Mouse (Mus musculus) embryonic facial prominence, embryonic 14.5 days (tissue): ENCODE measurements around the gene Ifna6. TPM values are rescaled to one million over a fixed set of nuclear protein-coding genes. Genes with fewer than 3 reads are reported as not detected.

ENCODE experiments used
- ATAC-seq: fragments of 200-750 bp; cut with Nextera tagmentation; 2 replicates; pipeline ENCODE4 v1.8.0; 2017; ENCODE audit warnings: low read depth, moderate number of reproducible peaks, moderate TSS enrichment
- DNase-seq: peaks from one replicate; pipeline ENCODE4 v3.0.0-alpha.2; 2015; ENCODE audit warnings: low spot score
- H3K27ac ChIP-seq: fragments of 300-500 bp; sonication (generic); replicated peaks from 2 replicates; pipeline ENCODE4 v1.5.1; 2014; ENCODE audit warnings: low read depth, mild to moderate bottlenecking, low read length, moderate library complexity
- H3K27me3 ChIP-seq: fragments of 300-500 bp; sonication (generic); replicated peaks from 2 replicates; pipeline ENCODE4 v1.6.1; 2014; ENCODE audit warnings: low read length; ENCODE audit not compliant: control insufficient read depth, insufficient read depth
- H3K36me3 ChIP-seq: fragments of 300-500 bp; sonication (generic); 2 replicates; pipeline ENCODE4 v1.6.1; 2014; ENCODE audit warnings: low read length, mixed read lengths; ENCODE audit not compliant: control insufficient read depth, insufficient read depth
- H3K4me1 ChIP-seq: fragments of 300-500 bp; sonication (generic); 2 replicates; pipeline ENCODE4 v1.6.1; 2014; ENCODE audit warnings: antibody characterized with exemption, low read length; ENCODE audit not compliant: control insufficient read depth, insufficient read depth
- H3K4me2 ChIP-seq: fragments of 300-500 bp; sonication (generic); 2 replicates; pipeline ENCODE4 v1.6.1; 2014; ENCODE audit warnings: low read depth, mild to moderate bottlenecking, low read length, moderate library complexity, mixed read lengths
- H3K4me3 ChIP-seq: fragments of 300-500 bp; sonication (generic); 2 replicates; pipeline ENCODE4 v1.5.1; 2014; ENCODE audit warnings: low read depth, mild to moderate bottlenecking, low read length
- H3K9ac ChIP-seq: fragments of 300-500 bp; sonication (generic); 2 replicates; pipeline ENCODE4 v1.6.1; 2014; ENCODE audit warnings: low read depth, mild to moderate bottlenecking, low read length, moderate library complexity, mixed read lengths
- H3K9me3 ChIP-seq: fragments of 300-500 bp; sonication (generic); 2 replicates; pipeline ENCODE4 v1.6.1; 2016; ENCODE audit warnings: low read length; ENCODE audit not compliant: control insufficient read depth
- WGBS: fragments of 180-500 bp; shearing (Covaris S2); extraction: QIAGEN DNeasy Blood & Tissue Kit; methylation state at CpG from one replicate; pipeline ENCODE4 v1.1.7; 2014; 5-methylcytosine and 5-hydroxymethylcytosine counted together
- polyA plus RNA-seq: library from polyadenylated mRNA; unstranded; fragments of >200 nt; fragmentation: Nextera tagmentation; extraction: Ambion mirVana; gene quantifications from 2 replicates; pipeline ENCODE4 v1.2.1, GENCODE M21; 2014

Ifna6 gene
- polyA plus RNA-seq, 1 experiment from 2014 or later = not detected

DNA sequence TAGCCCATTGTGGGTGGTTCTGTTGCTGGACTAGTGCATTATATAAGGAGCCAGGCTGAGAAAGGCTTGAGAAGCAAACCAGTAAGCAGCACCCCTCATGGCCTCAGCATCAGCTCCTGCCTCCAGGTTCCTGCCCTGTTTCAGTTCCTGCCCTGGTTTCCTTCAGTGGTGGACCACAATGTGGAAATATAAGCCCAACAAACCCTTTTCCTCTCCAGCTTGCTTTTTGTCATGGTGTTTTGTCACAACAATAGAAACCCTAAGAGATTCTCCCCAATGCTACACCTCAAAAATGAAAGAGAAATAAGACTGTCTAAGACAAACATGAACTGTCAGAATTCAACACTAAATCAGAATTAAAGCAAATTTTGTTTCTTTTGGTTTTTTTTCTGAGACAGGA is 32.0 kb downstream of the Ifna6 start:
- Histone ChIP-seq H3K9me3 (no peaks in the 10 kb centered on the region), H3K4me1 (no peaks in the 10 kb centered on the region), H3K27me3 (0 out of 2 replicates have a peak, but pooled peaks cover 3% of the 10 kb centered on the region), H3K27ac (no peak overlapping the region), H3K9ac (no peak overlapping the region), H3K4me2 (no peak overlapping the region), H3K4me3 (no peak overlapping the region), H3K36me3 (no peaks in the 10 kb centered on the region)
- DNase-seq = no peak
- ATAC-seq = no peak

DNA sequence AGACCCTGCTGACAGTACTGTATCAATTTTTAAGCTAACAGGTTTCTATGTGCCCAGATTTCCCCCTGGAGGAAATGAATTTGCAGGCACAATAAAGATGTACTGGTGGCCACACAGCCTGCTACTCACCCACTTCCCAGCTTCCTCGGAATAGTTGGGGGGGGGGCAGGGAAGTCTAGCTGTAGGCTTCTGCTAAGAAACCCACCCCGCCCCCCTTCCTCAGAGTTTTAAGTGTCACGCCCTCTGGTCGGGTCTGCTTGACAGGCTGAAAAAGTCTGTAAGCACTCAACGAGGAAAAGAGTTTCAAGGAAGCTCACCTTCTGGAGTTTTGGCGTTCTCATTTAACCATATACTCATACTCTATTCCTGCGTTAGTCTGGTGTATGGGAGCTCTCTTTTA is 36.1 kb downstream of the Ifna6 start:
- WGBS = 1% methylated on average over 7 of the region's 7 CpGs
- Histone ChIP-seq H3K9ac (no peak overlapping the region), H3K4me2 (no peak overlapping the region), H3K36me3 (no peaks in the 10 kb centered on the region), H3K4me3 (no peak overlapping the region), H3K9me3 (no peaks in the 10 kb centered on the region), H3K27me3 (peaks cover 10% of the 10 kb centered on the region; the same call in 1 of the 2 replicates), H3K27ac (no peak overlapping the region), H3K4me1 (0 out of 2 replicates have a peak, but pooled peaks cover 2% of the 10 kb centered on the region)
- ATAC-seq (no peak), DNase-seq (no peak)

DNA sequence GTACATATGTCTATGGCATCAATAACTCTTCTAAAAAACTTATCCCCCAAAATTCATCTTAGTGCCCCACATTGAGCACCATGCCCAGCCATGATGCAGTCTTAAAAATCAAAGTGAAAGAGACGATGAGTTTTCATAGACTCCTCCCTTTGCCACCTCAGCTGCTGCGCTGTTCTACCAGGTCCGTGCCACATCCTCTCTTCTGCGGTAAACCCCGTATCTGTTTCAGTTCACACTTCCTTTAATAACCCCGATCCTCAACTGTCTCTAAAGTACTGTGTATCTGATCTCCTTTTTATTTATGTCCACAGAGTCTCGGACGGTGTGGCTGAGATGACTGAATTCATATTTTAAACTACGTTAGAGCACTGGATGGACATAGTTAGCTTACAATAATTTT is 37.4 kb downstream of the Ifna6 start:
- 61% methylated on average over 9 of the region's 9 CpGs for WGBS
- Histone ChIP-seq H3K4me1 (0 out of 2 replicates have a peak, but pooled peaks cover 2% of the 10 kb centered on the region), H3K27ac (no peak overlapping the region), H3K4me2 (no peak overlapping the region), H3K27me3 (peaks cover 10% of the 10 kb centered on the region; the same call in 1 of the 2 replicates), H3K9me3 (no peaks in the 10 kb centered on the region), H3K36me3 (no peaks in the 10 kb centered on the region), H3K9ac (no peak overlapping the region), H3K4me3 (no peak overlapping the region)
- DNase-seq = no peak
- ATAC-seq = no peak

DNA sequence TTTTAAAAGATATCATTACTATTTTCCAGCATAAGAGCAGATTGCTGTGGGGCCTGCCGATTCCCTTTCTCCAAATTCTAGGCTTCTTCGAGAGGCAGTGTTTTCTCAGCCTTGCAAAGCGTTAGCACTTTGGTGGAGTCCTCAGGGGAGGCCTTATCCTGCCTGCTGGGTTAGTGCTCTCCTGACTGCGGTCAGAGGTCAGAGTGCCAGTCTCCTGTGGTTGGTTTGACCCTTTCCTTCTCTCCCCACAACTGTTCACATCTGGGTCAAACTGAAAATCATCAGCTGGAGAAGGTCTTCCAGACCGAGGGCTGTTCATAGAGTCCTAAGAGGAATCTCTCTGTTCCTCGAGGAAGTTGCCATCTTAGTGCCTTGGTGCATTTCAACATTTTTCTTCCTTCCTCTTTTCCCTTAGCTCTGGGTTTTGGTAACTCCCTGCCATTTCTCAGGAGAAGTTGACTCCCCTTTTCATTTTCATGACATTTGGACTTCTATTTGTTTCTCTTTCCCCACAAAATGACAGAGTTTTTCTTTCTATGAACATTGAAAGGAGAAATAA is 37.9 kb downstream of the Ifna6 start:
- Histone ChIP-seq H3K9ac (no peak overlapping the region), H3K27ac (no peak overlapping the region), H3K4me1 (0 out of 2 replicates have a peak, but pooled peaks cover 2% of the 10 kb centered on the region), H3K4me2 (no peak overlapping the region), H3K4me3 (no peak overlapping the region), H3K36me3 (no peaks in the 10 kb centered on the region), H3K9me3 (no peaks in the 10 kb centered on the region), H3K27me3 (peaks cover 10% of the 10 kb centered on the region; the same call in 1 of the 2 replicates)
- WGBS = 38% methylated on average over 6 of the region's 6 CpGs
- ATAC-seq (no peak), DNase-seq (no peak)

DNA sequence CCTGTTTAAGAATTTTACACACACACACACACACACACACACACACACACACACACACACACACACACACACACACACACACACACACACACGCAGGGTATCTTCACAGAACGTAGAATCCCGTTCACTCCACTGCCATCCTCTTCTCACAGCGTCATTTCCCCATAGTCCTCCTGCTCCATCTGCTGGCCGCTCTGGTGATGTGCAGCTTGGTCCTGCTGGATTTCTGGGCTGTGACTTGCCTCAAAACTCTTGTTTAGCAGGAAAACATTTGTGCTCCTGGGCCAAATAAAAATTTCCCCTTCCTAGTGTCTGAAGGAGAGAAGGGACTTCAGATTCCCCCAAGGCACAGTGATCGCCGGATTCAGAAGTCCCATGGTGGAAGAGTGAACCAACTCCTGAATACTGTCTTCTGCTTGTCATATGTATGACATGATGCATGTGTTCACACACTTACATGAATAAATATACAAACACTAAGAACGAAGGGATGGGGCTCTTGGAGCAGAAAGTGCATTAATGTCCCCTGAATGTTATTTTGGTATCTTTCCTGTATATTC is 40.2 kb downstream of the Ifna6 start:
- WGBS = 2% methylated on average over 8 of the region's 8 CpGs
- 0 out of 2 replicates have a peak, but pooled peaks cover 2% of the 10 kb centered on the region for H3K4me1 ChIP-seq
- peak overlapping the region; percentile 51 for H3K4me3 ChIP-seq
- H3K9me3 ChIP-seq = no peaks in the 10 kb centered on the region
- H3K9ac ChIP-seq = no peak overlapping the region
- ATAC-seq (peak; percentile 72), DNase-seq (peak; percentile 71)
- no peaks in the 10 kb centered on the region for H3K36me3 ChIP-seq
- peaks cover 15% of the 10 kb centered on the region; the same call in 1 of the 2 replicates for H3K27me3 ChIP-seq
- H3K27ac ChIP-seq = no peak overlapping the region
- H3K4me2 ChIP-seq = peak overlapping the region; percentile 93

DNA sequence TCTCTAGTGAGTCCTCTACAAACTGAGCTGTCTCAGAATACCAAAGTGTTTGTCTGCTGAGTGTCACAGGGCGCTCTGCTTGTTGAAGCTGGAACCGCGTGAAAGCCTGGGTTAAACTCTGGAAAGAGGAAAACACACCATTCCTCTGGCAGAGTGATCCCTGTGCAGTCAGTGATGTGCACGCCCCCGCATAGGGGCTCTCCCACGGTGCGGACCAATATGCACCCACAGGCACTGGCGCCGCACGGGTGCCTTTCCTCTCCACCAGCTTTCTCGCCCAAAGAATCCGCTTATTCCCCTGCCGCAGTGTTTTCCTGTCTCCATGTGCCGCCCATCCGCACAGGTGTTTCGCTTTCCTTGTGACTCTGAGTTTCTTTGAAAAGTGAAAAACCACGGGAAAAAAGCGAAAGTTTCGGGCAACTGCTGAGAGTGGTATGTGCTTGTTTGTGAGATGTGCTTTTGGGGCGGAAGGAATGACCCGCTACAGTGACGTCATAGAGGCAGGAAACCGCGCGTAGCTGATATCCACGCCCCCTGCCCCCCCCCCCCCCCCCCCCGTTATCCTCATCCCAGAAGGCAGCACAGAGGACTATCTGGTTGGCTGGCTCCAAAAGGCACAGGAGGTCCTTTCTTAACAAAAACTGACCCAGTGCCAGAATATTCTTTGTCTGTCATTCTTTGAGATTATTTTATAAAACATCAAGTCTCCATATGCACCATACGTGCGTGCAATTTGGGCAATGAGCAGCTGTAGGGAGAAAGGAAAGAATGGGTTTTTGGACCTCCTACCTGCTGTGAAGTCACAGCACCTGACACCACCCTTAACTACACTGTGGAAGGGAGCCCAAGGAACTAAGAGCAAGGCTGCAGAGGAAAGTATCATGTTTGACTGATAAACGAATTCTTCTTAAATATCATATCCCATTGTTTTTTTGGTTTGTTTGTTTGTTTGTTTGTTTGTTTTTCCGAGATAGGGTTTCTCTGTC is 41.0 kb downstream of the Ifna6 start:
- Histone ChIP-seq H3K36me3 (no peaks in the 10 kb centered on the region), H3K27ac (no peak overlapping the region), H3K9me3 (no peaks in the 10 kb centered on the region), H3K4me1 (0 out of 2 replicates have a peak, but pooled peaks cover 2% of the 10 kb centered on the region), H3K4me3 (peak overlapping the region; percentile 51), H3K27me3 (peaks cover 12% of the 10 kb centered on the region; the same call in 1 of the 2 replicates), H3K4me2 (peak overlapping the region; percentile 93), H3K9ac (peak overlapping the region; percentile 61)
- 6% methylated on average over 29 of the region's 31 CpGs for WGBS
- peak; percentile 63 for DNase-seq
- ATAC-seq = peak; percentile 50

DNA sequence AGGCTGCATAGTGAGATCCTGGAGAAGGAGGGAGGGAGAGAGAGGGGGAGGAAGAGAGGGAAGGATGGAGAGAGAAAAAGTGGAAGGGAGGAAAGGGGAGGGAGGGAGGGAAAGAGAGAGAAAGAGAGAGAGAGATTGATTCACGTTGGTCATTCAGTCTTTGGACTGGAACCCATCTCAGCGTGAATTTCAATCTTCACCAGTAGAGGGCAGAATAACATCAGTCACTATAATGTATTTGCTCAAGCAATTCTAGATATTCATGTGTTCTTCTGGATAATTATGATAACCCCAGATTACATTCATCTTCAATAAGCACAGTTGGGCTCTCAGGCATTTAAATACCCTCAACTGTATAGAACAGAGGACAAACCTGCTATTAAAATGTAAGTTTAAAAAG is 45.5 kb downstream of the Ifna6 start:
- whole genome bisulfite sequencing = 0% methylated on average over 2 of the region's 2 CpGs

DNA sequence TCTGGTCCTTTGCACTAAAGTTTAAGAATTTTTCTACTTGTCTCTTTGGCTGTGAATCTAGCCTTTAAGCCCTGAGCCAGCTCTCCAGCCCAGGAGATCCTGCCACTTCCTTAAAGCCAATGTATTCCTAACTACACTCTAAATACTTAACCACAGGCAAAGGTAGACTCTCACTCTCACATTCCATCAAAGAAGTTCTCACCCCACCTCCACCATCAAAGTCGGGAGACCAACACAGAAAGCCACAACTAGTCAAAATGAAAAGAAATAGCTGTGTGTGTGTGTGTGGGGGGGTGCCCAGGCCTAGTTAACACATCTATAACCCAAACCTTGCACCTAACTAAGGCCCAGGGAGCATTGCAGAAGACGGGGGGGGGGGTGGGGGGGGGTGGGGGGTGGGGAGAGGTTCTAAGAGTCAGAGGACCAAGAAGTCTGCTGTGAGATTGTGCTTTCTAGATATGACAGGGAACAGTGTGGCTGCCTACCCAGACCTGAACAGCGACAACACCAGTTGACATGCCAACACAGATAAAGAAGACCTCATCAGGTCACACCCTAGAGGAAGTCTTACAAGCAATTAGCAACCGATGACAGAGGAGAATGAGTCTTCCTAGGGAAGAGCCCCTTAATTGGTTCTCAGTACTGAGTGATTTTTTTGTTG is 48.3 kb downstream of the Ifna6 start:
- no peak for DNase-seq
- ATAC-seq = no peak
- Histone ChIP-seq H3K4me3 (no peak overlapping the region), H3K9me3 (no peaks in the 10 kb centered on the region), H3K9ac (no peak overlapping the region), H3K36me3 (no peaks in the 10 kb centered on the region), H3K4me2 (no peak overlapping the region), H3K4me1 (0 out of 2 replicates have a peak, but pooled peaks cover 3% of the 10 kb centered on the region), H3K27ac (no peak overlapping the region), H3K27me3 (0 out of 2 replicates have a peak, but pooled peaks cover 5% of the 10 kb centered on the region)
- 62% methylated on average over 4 of the region's 4 CpGs for WGBS

More for the DNA sequence above, 45.5 kb downstream of the Ifna6 start:
- H3K27me3 ChIP-seq = 0 out of 2 replicates have a peak, but pooled peaks cover 5% of the 10 kb centered on the region
- DNase-seq (peak; percentile 70), ATAC-seq (peak; percentile 34; the same call in 1 of the 2 replicates)
- H3K9ac ChIP-seq = no peak overlapping the region
- H3K27ac ChIP-seq = no peak overlapping the region
- no peaks in the 10 kb centered on the region for H3K36me3 ChIP-seq
- 0 out of 2 replicates have a peak, but pooled peaks cover 2% of the 10 kb centered on the region for H3K4me1 ChIP-seq
- H3K4me3 ChIP-seq = no peak overlapping the region
- H3K4me2 ChIP-seq = no peak overlapping the region
- H3K9me3 ChIP-seq = no peaks in the 10 kb centered on the region
